ENCODE assay signal across 8 mouse cellular contexts in the genomic region with DNA sequence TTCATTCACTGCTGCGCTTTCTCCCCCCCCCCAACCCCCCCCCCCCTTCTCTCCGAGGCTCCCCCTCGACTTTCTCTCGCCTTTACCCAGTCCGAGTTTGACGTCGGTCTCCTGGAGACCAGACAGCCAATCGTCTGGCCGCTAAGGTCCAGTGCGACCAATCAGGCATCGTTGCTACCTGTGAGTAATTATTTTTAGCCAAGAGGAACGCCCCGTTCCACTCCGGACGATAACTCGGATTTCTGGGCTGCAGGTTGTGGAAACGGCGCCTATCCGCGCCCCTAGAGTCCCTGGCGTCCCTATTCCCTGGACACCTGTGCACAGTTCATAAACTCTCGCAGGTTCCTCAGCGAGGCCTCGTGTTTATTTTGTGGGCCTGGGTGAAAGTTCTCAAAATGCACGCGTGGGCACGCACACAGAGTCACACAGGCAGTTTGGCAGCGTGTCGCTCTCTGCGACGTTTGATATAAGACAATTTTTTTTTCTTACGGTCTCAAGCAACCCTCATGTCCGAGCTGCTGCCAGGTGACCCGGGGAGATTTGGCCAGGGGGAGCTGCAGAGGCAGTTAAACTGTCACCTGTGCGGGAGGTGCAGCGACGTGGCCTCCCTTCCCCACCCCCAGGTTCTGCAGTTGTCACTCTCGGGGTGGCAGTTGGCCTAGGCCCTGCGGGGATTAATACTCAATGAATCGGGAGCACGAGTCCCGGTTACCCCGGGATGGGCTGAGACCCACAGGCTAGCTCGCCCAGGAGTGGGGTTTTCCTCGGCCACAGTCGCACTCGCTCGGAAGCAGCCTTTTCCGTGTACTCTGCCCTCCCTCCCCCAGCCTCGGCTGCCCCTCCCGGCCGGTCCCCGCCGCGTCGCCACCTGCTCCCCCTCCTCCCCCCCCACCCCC. TPM values are rescaled to one million over a fixed set of nuclear protein-coding genes. Genes with fewer than 3 reads are reported as not detected.
DNase-seq lines count a peak whose midpoint lies in the region; TF ChIP-seq lines count a peak whose summit lies in the region.

No protein-coding gene starts in this region.

- peak; percentile 89 for DNase-seq in WW6 (ENCODE audit: low read depth, low spot score)
- DNase-seq in cerebellum, postnatal 4 days (ENCODE audit: low spot score in 2 of 2): peak; percentile 56 to 82
- peak; percentile 94 for DNase-seq in gastrocnemius, adult 2 months
- peak; percentile 94 for DNase-seq in hindlimb bud, embryonic 11.5 days (ENCODE audit: extremely low spot score, low read depth, low spot score)
- peak; percentile 83 to 95 for DNase-seq in left cerebral cortex, adult 8-10 months (ENCODE audit: low spot score in 2 of 2)
- peak; percentile 96 to 98 for DNase-seq in right cerebral cortex, postnatal 10 days (ENCODE audit: low spot score in 2 of 2)
- peak; percentile 73 for DNase-seq in urinary bladder, postnatal 25 days (ENCODE audit: low spot score)

- H3K27me3 ChIP-seq in megakaryocyte, embryonic 14.5 days (replicated peaks): peaks cover 19% of the 10 kb centered on the region

- no peaks in the 10 kb centered on the region for H3K9me3 ChIP-seq in megakaryocyte, embryonic 14.5 days

- intact Hi-C loops in gastrocnemius, adult 2 months (cut with DNase I): loop anchor here (1.0 kb wide), 2 partner anchors 72 to 76 kb away; no protein-coding TSS in a partner anchor

- H3K4me3 ChIP-seq in gastrocnemius, adult 2 months: peak overlapping the region; percentile 87
- H3K4me3 ChIP-seq in megakaryocyte, embryonic 14.5 days (replicated peaks): peak overlapping the region; percentile 95

- peak overlapping the region; percentile 100 for H3K27ac ChIP-seq in gastrocnemius, adult 2 months

- peaks cover 12% of the 10 kb centered on the region for H3K36me3 ChIP-seq in megakaryocyte, embryonic 14.5 days (replicated peaks; ENCODE audit: low read length)

- no peak for TF ChIP-seq CTCF in gastrocnemius, adult 2 months (IDR thresholded peaks at IDR 0.05)

- H3K4me1 ChIP-seq in megakaryocyte, embryonic 14.5 days: peaks cover 23% of the 10 kb centered on the region

RNA-seq across cellular contexts. Expression of gene Tob1, which starts 0.8 kb away (rescaled TPM):
- total RNA-seq in gastrocnemius, adult 2 months (2021): 100 to 1,000 TPM; 177 to 277 TPM
- 10 to 100 TPM; 38.2 to 48.1 (median 42.3) TPM for total RNA-seq in left cerebral cortex, adult 8-10 months (2022)
- polyA plus RNA-seq in megakaryocyte, embryonic 14.5 days (2012; ENCODE audit: insufficient read depth, low replicate concordance): 4.3 and 10.8 TPM in 2 replicates

RNA-seq across cellular contexts. Expression of gene Wfikkn2, which starts 35.4 kb away (rescaled TPM):
- 1 to 10 TPM; 6.9 to 8.3 TPM for total RNA-seq in gastrocnemius, adult 2 months (2021)
- 1 to 10 TPM; 2.1 to 3.0 (median 2.5) TPM for total RNA-seq in left cerebral cortex, adult 8-10 months (2022)
- polyA plus RNA-seq in megakaryocyte, embryonic 14.5 days (2012; ENCODE audit: insufficient read depth, low replicate concordance): not detected in 2 replicates

Comparison
In these comparisons a context has a peak if more than half of its experiments do, and no peak if none do; other contexts are left out.
1. Peak in every context shown above with its lines: DNase-seq, H3K4me3 ChIP-seq and H3K27ac ChIP-seq.